Mouse (Mus musculus) midbrain, postnatal 0 days (tissue): ENCODE data around the gene Hspa1a. TPM values are rescaled to one million over a fixed set of nuclear protein-coding genes. Genes with fewer than 3 reads are reported as not detected.
"Not testable (repeated sequence)": the region's sequence is repeated elsewhere in the genome, so short reads cannot be mapped to it uniquely, and the experiment has no call there.

Experiments
- ATAC-seq: fragments of 200-750 bp; cut with Nextera tagmentation; 2 replicates; pipeline ENCODE4 v1.8.0; 2017; ENCODE audit warnings: moderate number of reproducible peaks, mild to moderate bottlenecking, moderate TSS enrichment, moderate library complexity; ENCODE audit not compliant: low FRiP score
- DNase-seq: peaks from one replicate; pipeline ENCODE4 v3.0.0-alpha.2; 2015; ENCODE audit warnings: low spot score
- H3K27ac ChIP-seq: fragments of 300-500 bp; sonication (generic); 2 replicates; pipeline ENCODE4 v1.5.1; 2014; ENCODE audit warnings: low read depth, mild to moderate bottlenecking, low read length, mixed read lengths
- H3K27me3 ChIP-seq: fragments of 300-500 bp; sonication (generic); 2 replicates; pipeline ENCODE4 v1.6.1; 2014; ENCODE audit warnings: low read length, control low read depth, mixed read lengths; ENCODE audit not compliant: insufficient read depth
- H3K36me3 ChIP-seq: fragments of 300-500 bp; sonication (generic); 2 replicates; pipeline ENCODE4 v1.6.1; 2014; ENCODE audit warnings: low read length, control low read depth, mixed read lengths; ENCODE audit not compliant: insufficient read depth
- H3K4me1 ChIP-seq: fragments of 300-500 bp; sonication (generic); 2 replicates; pipeline ENCODE4 v1.6.1; 2014; ENCODE audit warnings: mild to moderate bottlenecking, control low read depth, antibody characterized with exemption, low read length, mixed read lengths; ENCODE audit not compliant: insufficient read depth
- H3K4me2 ChIP-seq: fragments of 300-500 bp; sonication (generic); 2 replicates; pipeline ENCODE4 v1.6.1; 2014; ENCODE audit warnings: low read depth, mild to moderate bottlenecking, low read length, mixed read lengths; ENCODE audit not compliant: poor library complexity, severe bottlenecking
- H3K4me3 ChIP-seq: fragments of 300-500 bp; sonication (generic); 2 replicates; pipeline ENCODE4 v1.5.1; 2014; ENCODE audit warnings: low read depth, mild to moderate bottlenecking, low read length, moderate library complexity
- H3K9ac ChIP-seq: fragments of 300-500 bp; sonication (generic); replicated peaks from 2 replicates; pipeline ENCODE4 v1.6.1; 2014; ENCODE audit warnings: mild to moderate bottlenecking, low read length, moderate library complexity, mixed read lengths; ENCODE audit not compliant: poor library complexity, severe bottlenecking
- H3K9me3 ChIP-seq: fragments of 300-500 bp; sonication (generic); 2 replicates; pipeline ENCODE4 v1.6.1; 2016; ENCODE audit warnings: low read length, control low read depth
- CTCF ChIP-seq: IDR thresholded peaks from 2 replicates; pipeline ENCODE4 v1.5.1; 2016; ENCODE audit warnings: antibody characterized with exemption, mild to moderate bottlenecking
- WGBS: fragments of 180-500 bp; shearing (Covaris S2); extraction: QIAGEN DNeasy Blood & Tissue Kit; methylation state at CpG from one replicate; pipeline ENCODE4 v1.1.7; 2014; 5-methylcytosine and 5-hydroxymethylcytosine counted together
- polyA plus RNA-seq: library from polyadenylated mRNA; unstranded; fragments of >200 nt; fragmentation: Nextera tagmentation; extraction: Ambion mirVana; gene quantifications from 2 replicates; pipeline ENCODE4 v1.2.1, GENCODE M21; 2015
- total RNA-seq: library from RNA; depleted of rRNA; stranded (reverse); fragments of >200 nt; gene quantifications from 2 replicates; pipeline ENCODE4 v1.2.3, GENCODE M21; 2014

Hspa1a gene
- total and polyA plus RNA-seq, 2 experiments from 2014 or later = 19.8 to 34.9 TPM

DNA sequence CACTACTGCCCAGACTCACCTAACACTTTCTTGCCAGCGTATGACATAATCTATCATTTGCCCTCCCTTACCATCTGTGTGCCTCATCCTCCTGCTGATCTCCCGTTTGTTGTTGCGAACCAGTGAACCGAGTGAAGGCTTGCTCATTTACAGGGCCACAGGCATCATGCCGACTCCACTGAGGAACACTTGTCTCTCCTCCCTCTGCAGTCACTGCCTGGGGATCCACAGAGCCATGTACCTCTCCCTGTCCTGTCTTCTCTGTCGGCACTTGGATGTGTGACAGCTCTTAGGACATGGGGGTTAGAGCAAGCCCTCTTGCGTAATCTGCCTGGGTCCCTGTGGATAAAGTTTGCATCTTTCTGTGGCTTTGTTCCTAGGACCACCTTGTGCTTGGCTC lies 37.6 kb upstream of the Hspa1a start:
- peaks cover 66% of the 10 kb centered on the region for H3K36me3 ChIP-seq

DNA sequence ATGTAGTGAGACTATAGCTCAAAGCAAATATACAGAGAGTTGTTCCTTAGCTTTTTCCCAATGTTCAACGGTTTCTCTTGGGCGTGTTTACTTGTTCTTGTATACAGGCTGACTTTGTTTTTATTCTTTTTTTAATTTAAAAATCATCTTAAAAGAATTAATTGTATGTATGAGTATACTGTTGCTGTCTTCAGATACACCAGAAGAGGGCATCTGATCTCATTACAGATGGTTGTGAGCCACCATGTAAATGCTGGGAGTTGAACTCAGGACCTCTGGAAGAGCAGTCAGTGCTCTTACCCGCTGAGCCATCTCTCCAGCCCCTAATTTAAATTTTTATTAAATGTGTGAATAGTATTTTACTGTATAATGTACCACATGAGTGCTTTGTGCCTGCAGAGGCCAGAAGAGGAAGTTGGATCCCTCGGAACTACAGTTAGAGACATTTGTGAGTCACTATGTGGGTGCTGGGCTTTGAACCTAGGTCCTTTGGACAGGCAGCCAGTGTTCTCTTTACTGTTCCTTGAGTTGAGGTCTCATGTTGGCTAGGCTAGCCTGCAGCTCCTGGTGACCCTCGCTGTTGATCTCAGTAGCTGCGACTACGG lies 35.5 kb upstream of the Hspa1a start:
- no peak overlapping the region for H3K4me3 ChIP-seq
- no peak for DNase-seq
- H3K27me3 ChIP-seq = no peaks in the 10 kb centered on the region
- 95% methylated on average over 7 of the region's 7 CpGs for WGBS
- peaks cover 48% of the 10 kb centered on the region for H3K36me3 ChIP-seq
- H3K4me1 ChIP-seq = peaks cover 3% of the 10 kb centered on the region
- H3K9me3 ChIP-seq = no peaks in the 10 kb centered on the region
- no peak overlapping the region for H3K27ac ChIP-seq
- TF ChIP-seq CTCF = peak; percentile 34; the same call in 1 of the 2 replicates
- no peak overlapping the region for H3K4me2 ChIP-seq
- no peak overlapping the region for H3K9ac ChIP-seq
- ATAC-seq = no peak

More for the DNA sequence above, 37.6 kb upstream of the Hspa1a start:
- no peak overlapping the region for H3K27ac ChIP-seq
- DNase-seq (no peak), ATAC-seq (no peak)
- no peak for TF ChIP-seq CTCF
- no peaks in the 10 kb centered on the region for H3K4me1 ChIP-seq
- no peak overlapping the region for H3K4me2 ChIP-seq
- WGBS = 85% methylated on average over 7 of the region's 7 CpGs
- no peaks in the 10 kb centered on the region for H3K27me3 ChIP-seq
- H3K9ac ChIP-seq = no peak overlapping the region
- no peak overlapping the region for H3K4me3 ChIP-seq
- H3K9me3 ChIP-seq = no peaks in the 10 kb centered on the region

DNA sequence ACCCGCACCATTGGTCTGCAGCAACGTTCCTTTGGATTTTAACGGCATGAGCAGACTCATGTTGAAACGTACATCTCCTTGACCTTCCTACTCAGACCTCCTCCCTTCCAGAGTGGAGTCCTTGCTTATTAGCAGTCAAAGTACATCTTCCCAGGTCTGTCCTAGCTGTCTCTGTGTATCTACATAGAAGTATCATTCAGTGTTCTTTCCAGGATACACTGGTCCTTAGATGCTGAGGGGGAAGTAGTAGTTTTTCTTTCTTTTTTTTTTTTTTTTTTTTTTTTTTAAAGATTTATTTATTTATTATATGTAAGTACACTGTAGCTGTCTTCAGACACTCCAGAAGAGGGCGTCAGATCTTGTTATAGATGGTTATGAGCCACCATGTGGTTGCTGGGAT lies 33.9 kb upstream of the Hspa1a start:
- H3K9ac ChIP-seq, H3K4me1 ChIP-seq, H3K9me3 ChIP-seq, H3K27me3 ChIP-seq, ATAC-seq, DNase-seq, H3K27ac ChIP-seq, H3K4me3 ChIP-seq, H3K4me2 ChIP-seq: not testable (repeated sequence)
- 96% methylated on average over 4 of the region's 5 CpGs for WGBS
- H3K36me3 ChIP-seq = peaks cover 32% of the 10 kb centered on the region

DNA sequence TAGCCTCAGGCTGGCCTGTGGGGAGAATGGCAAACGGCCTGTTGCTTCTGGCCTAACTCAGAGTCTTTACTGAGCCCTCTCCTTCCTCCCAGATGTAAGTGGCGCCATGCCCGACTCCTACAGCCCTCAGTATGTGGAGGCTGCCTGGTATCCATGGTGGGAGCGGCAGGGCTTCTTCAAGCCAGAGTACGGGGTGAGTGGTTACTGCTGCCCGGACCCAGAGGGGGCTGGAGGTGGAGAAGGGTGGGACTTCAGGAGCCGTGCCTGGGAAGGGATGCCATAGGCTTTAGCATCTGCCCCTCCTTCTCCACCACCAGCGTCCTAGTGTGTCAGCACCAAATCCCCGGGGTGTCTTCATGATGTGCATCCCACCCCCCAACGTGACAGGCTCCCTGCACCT lies 33.2 kb upstream of the Hspa1a start:
- Histone ChIP-seq H3K27ac (no peak overlapping the region), H3K9me3 (no peaks in the 10 kb centered on the region), H3K36me3 (peaks cover 25% of the 10 kb centered on the region), H3K4me2 (no peak overlapping the region), H3K9ac (no peak overlapping the region), H3K27me3 (no peaks in the 10 kb centered on the region), H3K4me1 (peaks cover 6% of the 10 kb centered on the region), H3K4me3 (no peak overlapping the region)
- no peak for TF ChIP-seq CTCF
- no peak for DNase-seq
- ATAC-seq = no peak
- 93% methylated on average over 10 of the region's 10 CpGs for WGBS

DNA sequence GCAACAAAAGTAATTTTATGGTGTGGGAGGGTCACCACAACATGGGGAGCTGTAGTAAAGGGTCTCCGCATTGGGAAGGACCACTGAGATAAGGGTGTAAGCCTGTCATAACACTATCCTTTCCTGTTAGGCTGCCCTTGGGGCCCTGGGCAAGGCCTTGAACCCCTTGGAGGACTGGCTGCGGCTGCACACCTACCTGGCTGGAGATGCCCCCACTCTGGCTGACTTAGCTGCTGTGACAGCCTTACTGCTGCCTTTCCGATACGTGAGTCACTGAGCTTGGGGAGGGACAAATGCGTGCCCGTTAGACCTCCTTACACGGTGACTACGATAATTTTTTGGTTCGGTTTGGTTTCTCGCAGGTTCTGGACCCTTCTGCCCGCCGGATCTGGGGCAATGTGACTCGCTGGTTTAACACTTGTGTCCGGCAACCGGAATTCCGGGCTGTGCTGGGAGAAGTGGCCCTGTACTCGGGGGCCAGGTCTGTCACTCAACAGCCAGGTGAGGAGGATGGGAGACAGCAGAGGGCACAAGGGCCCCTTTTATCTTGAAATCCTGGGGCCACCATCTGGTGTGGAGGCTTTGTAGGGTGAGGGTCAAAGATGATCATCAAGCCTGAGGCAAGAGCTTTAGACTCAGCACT lies 32.2 kb upstream of the Hspa1a start:
- Histone ChIP-seq H3K4me2 (no peak overlapping the region), H3K36me3 (peaks cover 21% of the 10 kb centered on the region), H3K27ac (no peak overlapping the region), H3K4me1 (peaks cover 6% of the 10 kb centered on the region), H3K9ac (no peak overlapping the region), H3K27me3 (no peaks in the 10 kb centered on the region), H3K4me3 (no peak overlapping the region), H3K9me3 (no peaks in the 10 kb centered on the region)
- ATAC-seq (no peak), DNase-seq (no peak)
- WGBS = 95% methylated on average over 17 of the region's 17 CpGs
- no peak for TF ChIP-seq CTCF

DNA sequence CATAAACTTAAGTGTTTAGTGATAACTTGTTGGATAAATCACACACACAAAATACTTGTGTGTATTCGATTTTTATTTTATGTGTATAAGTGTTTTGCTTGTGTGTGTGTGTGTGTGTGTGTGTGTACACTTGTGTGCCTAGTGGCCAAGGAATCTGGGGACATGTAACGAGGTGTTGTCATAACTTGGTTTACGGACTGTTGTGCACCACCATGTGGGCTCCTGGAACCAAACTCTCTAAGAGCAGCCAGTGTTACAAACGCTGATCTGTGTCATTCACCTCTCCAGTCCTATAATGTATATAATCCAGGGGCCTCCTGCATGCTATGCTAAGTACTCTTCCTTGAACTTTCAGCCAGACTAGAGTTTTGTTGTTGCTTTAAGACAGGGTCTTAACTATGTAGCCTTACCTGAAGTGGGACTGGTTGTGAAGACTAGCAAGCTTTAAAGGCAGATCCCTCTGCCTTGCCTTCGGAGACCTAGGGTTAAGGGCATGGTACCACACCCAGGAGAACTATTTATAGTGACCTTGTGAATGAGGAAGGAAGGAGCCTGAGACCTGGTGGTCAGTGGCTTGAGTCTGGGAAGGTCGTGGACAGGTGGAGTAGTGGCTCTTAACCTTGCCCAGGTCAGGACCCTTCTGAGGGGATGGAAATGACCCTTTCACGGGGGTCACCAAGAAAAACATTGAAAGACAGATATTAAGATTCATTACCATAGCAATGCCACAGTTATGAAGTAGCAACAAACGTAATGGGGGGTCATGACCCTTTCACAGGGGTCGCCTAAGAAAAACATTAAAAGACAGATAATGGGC lies 31.3 kb upstream of the Hspa1a start:
- Histone ChIP-seq H3K4me1 (peaks cover 6% of the 10 kb centered on the region), H3K4me3 (no peak overlapping the region), H3K27me3 (no peaks in the 10 kb centered on the region), H3K9ac (peak overlapping the region; percentile 46; the same call in 1 of the 2 replicates), H3K4me2 (no peak overlapping the region), H3K36me3 (peaks cover 15% of the 10 kb centered on the region), H3K27ac (no peak overlapping the region), H3K9me3 (no peaks in the 10 kb centered on the region)
- TF ChIP-seq CTCF = no peak
- no peak for ATAC-seq
- DNase-seq = no peak
- 77% methylated on average over 9 of the region's 9 CpGs for WGBS
